Mouse (Mus musculus): ENCODE results near the gene Anapc15-ps.

GRCm38 (mm10) chr10:95684250-95684649, 11.0 kb upstream of the Anapc15-ps start:
- TF ChIP-seq CTCF (IDR thresholded peaks at IDR 0.05; ENCODE audit: control insufficient read depth, insufficient read depth, insufficient replicate concordance, low read depth, low read length) (no peak), POLR2A (IDR thresholded peaks at IDR 0.05; ENCODE audit: control insufficient read depth, low read depth, low read length) (no peak)
